Mouse (Mus musculus) ES-Bruce4 (cell line): ENCODE measurements around the gene Krt73. TPM values are rescaled to one million over a fixed set of nuclear protein-coding genes. Genes with fewer than 3 reads are reported as not detected.

Experiments used
- H3K27ac ChIP-seq: 2 replicates; pipeline ENCODE4 v1.5.1; 2012; ENCODE audit warnings: low read length, inconsistent platforms; ENCODE audit not compliant: insufficient read depth
- H3K27me3 ChIP-seq: 2 replicates; pipeline ENCODE4 v1.6.1; 2012; ENCODE audit warnings: mild to moderate bottlenecking, low read length, inconsistent platforms; ENCODE audit not compliant: control insufficient read depth, poor library complexity, insufficient read depth, severe bottlenecking
- H3K36me3 ChIP-seq: 2 replicates; pipeline ENCODE4 v1.6.1; 2012; ENCODE audit warnings: inconsistent platforms, mild to moderate bottlenecking, low read length, moderate library complexity; ENCODE audit not compliant: control insufficient read depth, poor library complexity, insufficient read depth, severe bottlenecking
- H3K4me1 ChIP-seq: one replicate; pipeline ENCODE4 v1.8.1; 2011; ENCODE audit warnings: low read length; ENCODE audit not compliant: control insufficient read depth, insufficient read depth
- H3K4me3 ChIP-seq: 2 replicates; pipeline ENCODE4 v1.5.1; 2011; ENCODE audit warnings: low read depth, mild to moderate bottlenecking, low read length
- H3K9ac ChIP-seq: 2 replicates; pipeline ENCODE4 v1.6.1; 2012; ENCODE audit warnings: low read depth, mild to moderate bottlenecking, inconsistent platforms; ENCODE audit not compliant: poor library complexity, severe bottlenecking
- H3K9me3 ChIP-seq: replicated peaks from 2 replicates; pipeline ENCODE4 v1.6.1; 2012; ENCODE audit warnings: mild to moderate bottlenecking, low read length, inconsistent platforms; ENCODE audit not compliant: control insufficient read depth, poor library complexity, insufficient read depth, severe bottlenecking
- CTCF ChIP-seq: IDR thresholded peaks from one replicate; pipeline ENCODE4 v1.8.1; 2011; ENCODE audit warnings: low read depth, low read length
- EP300 ChIP-seq: IDR thresholded peaks from 2 replicates; pipeline ENCODE4 v1.6.1; 2011; ENCODE audit warnings: low read depth, low read length; ENCODE audit not compliant: insufficient read depth
- POLR2A ChIP-seq: IDR thresholded peaks from one replicate; pipeline ENCODE4 v1.8.1; 2011; ENCODE audit warnings: low read length; ENCODE audit not compliant: insufficient read depth
- polyA plus RNA-seq: library from polyadenylated mRNA; stranded (reverse); fragments of >200 nt; gene quantifications from 2 replicates; pipeline ENCODE4 v1.2.4, GENCODE M21; 2011; ENCODE audit warnings: low read depth; ENCODE audit not compliant: missing spikeins, insufficient read depth, insufficient read length

The Krt73 gene
- polyA plus RNA-seq, 1 experiment: not detected

DNA sequence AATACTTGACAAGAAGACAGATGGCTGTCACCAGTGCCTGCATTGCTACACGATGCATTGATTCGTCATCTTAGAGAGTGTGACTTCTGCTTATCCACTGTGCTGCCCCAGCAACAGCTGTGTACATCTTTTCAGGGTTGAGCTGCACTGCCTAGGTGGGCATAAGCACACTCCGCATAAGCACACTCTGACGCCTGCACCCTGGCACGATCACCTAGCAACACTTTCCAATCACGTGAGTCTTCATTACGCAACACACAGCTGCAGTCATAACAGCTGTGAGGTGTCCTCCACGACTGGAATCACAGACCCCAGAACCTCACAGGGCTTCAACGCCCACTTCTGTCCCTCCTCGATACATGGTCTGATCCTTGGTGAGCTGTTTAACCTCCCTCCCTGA lies 28.7 kb downstream of the Krt73 start:
- H3K27me3 ChIP-seq: no peaks in the 10 kb centered on the region
- no peak for TF ChIP-seq CTCF
- TF ChIP-seq EP300: no peak
- TF ChIP-seq POLR2A: no peak

DNA sequence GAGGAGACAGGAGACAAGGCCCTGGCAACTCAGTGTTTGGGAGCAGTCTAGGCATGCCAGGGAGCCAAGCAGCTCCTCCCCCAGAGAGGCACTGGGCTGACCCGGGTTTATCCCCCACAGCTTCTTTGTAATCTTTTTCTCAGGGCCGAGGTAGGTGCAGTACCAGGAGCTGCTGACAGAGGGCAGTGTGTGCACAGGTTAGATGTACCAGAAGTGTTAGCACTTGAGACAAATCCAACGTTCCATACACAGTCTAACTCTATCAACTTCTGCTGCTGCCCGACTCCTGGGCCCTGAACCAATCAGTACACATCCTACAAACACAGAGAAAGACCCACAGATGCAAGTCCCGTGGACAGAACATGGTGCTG lies 29.4 kb downstream of the Krt73 start:
- H3K9me3 ChIP-seq: no peaks in the 10 kb centered on the region
- H3K27ac ChIP-seq: no peak overlapping the region
- H3K4me3 ChIP-seq: no peak overlapping the region
- H3K27me3 ChIP-seq: no peaks in the 10 kb centered on the region
- H3K9ac ChIP-seq: no peak overlapping the region
- H3K4me1 ChIP-seq: no peaks in the 10 kb centered on the region
- TF ChIP-seq CTCF: peak; percentile 88
- TF ChIP-seq EP300: no peak
- TF ChIP-seq POLR2A: no peak
- no peaks in the 10 kb centered on the region for H3K36me3 ChIP-seq

More for the DNA sequence above, 28.7 kb downstream of the Krt73 start:
- Histone ChIP-seq H3K36me3 (no peaks in the 10 kb centered on the region), H3K27ac (no peak overlapping the region), H3K9me3 (no peaks in the 10 kb centered on the region), H3K4me1 (no peaks in the 10 kb centered on the region), H3K4me3 (no peak overlapping the region), H3K9ac (no peak overlapping the region)

DNA sequence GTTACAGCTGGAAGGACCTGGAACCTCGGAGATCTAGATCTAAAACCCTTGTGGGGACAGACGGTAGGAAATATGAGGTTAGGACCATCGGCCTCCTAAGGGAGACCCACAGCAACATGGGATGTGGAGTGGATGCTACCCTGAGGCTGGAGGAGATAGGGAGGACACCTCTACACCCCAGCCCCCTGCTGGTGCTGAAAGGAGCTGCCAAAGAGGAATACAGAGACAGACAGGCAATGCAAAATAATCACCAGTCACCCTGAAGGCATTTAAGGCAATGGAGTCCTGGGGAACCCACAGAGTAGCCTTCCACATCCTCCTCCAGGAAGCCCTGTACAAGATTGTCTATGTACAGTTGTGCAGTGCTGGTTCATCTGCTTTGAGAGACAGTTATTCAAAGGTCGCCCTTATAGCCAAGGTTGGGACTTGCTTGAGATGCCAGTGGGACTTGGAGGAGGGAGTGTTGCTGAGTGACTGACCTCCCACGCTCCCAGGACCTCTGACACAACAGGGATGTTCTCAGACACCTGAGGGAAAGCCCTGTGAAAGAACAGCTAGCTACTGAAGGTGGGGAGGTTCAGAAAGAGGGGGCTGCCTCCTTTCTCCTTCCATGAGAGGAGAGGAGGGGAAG lies 30.0 kb downstream of the Krt73 start:
- no peak overlapping the region for H3K4me3 ChIP-seq
- TF ChIP-seq CTCF: peak; percentile 24
- no peak for TF ChIP-seq POLR2A
- TF ChIP-seq EP300: no peak
- H3K27ac ChIP-seq: no peak overlapping the region

DNA sequence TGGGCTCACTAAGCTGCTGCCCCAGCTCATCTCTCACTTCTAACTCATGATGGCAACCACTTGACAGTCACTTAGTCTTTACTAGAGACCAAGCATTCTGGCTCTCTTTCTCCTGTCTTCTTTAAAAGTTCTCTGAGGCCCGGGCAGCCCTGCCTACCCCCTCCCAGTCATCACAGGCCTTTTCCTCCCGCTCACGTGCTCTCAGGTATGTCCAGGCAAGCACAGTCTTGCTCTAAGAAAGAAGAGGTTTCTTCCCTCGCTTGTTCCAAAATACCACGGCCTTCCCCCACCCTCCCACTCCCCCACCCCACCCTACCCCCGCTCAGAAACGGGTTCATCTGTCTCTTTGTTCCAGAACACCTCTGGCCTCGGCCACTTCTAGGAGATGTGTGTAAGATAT lies 31.9 kb downstream of the Krt73 start:
- H3K4me3 ChIP-seq: no peak overlapping the region
- H3K27ac ChIP-seq: no peak overlapping the region

More for the DNA sequence above, 30.0 kb downstream of the Krt73 start:
- no peaks in the 10 kb centered on the region for H3K27me3 ChIP-seq
- no peaks in the 10 kb centered on the region for H3K4me1 ChIP-seq
- H3K9me3 ChIP-seq: no peaks in the 10 kb centered on the region
- H3K36me3 ChIP-seq: no peaks in the 10 kb centered on the region
- H3K9ac ChIP-seq: no peak overlapping the region

More for the DNA sequence above, 31.9 kb downstream of the Krt73 start:
- Histone ChIP-seq H3K9me3 (no peaks in the 10 kb centered on the region), H3K36me3 (no peaks in the 10 kb centered on the region), H3K4me1 (no peaks in the 10 kb centered on the region), H3K9ac (no peak overlapping the region), H3K27me3 (no peaks in the 10 kb centered on the region)
- TF ChIP-seq EP300 (no peak), POLR2A (no peak), CTCF (no peak)

Other genes starting within 250 kb of the Krt73 start
- not detected in 2 replicates for gene Krt90, start 239.4 kb downstream of the Krt73 start, polyA plus RNA-seq
- not detected in 2 replicates for gene Krt75, start 228.4 kb downstream of the Krt73 start, polyA plus RNA-seq
- not detected in 2 replicates for gene Gm5414, start 174.2 kb downstream of the Krt73 start, polyA plus RNA-seq
- not detected in 2 replicates for gene Gm5478, start 155.0 kb downstream of the Krt73 start, polyA plus RNA-seq
- not detected in 2 replicates for gene Krt6b, start 122.1 kb downstream of the Krt73 start, polyA plus RNA-seq
- not detected in 2 replicates for gene Krt6a, start 108.0 kb downstream of the Krt73 start, polyA plus RNA-seq
- not detected in 2 replicates for gene Krt5, start 89.4 kb downstream of the Krt73 start, polyA plus RNA-seq
- gene Krt71, start 59.2 kb downstream of the Krt73 start, polyA plus RNA-seq: not detected in 2 replicates
- gene Krt72, start 15.9 kb downstream of the Krt73 start, polyA plus RNA-seq: not detected in 2 replicates
- not detected in 2 replicates for gene Krt2, start 15.8 kb upstream of the Krt73 start, polyA plus RNA-seq
- gene Krt1, start 48.4 kb upstream of the Krt73 start, polyA plus RNA-seq: not detected in 2 replicates
- gene Krt77, start 67.4 kb upstream of the Krt73 start, polyA plus RNA-seq: not detected in 2 replicates
- not detected in 2 replicates for gene Krt76, start 90.6 kb upstream of the Krt73 start, polyA plus RNA-seq
- not detected in 2 replicates for gene Krt4, start 122.4 kb upstream of the Krt73 start, polyA plus RNA-seq
- gene Krt79, start 138.0 kb upstream of the Krt73 start, polyA plus RNA-seq: not detected in 2 replicates
- gene Krt78, start 151.9 kb upstream of the Krt73 start, polyA plus RNA-seq: not detected in 2 replicates
- 306 and 318 TPM in 2 replicates for gene Krt8, start 202.1 kb upstream of the Krt73 start, polyA plus RNA-seq
- gene Krt18, start 225.8 kb upstream of the Krt73 start, polyA plus RNA-seq: 334 and 349 TPM in 2 replicates